Mouse (Mus musculus): Measurements from ENCODE around the gene Inafm2. TPM values are rescaled to one million over a fixed set of nuclear protein-coding genes. Genes with fewer than 3 reads are reported as not detected.

Inafm2 gene
- polyA plus RNA-seq, 1 experiment: 28.5 TPM

GRCm38 (mm10) chr2:118745915-118746901 is 650 bp downstream of the Inafm2 start:
- no peaks in the 10 kb centered on the region; the same call in none of the 2 replicates for H3K4me1 ChIP-seq (ENCODE audit: control insufficient read depth, insufficient read depth, low read length)
- peak overlapping the region; percentile 46 for H3K27ac ChIP-seq (ENCODE audit: control insufficient read depth, insufficient read depth, low read depth, low read length, poor library complexity)
- H3K4me3 ChIP-seq (replicated peaks; ENCODE audit: control insufficient read depth, low read depth, low read length): peak overlapping the region; percentile 95
- TF ChIP-seq POLR2A (IDR thresholded peaks at IDR 0.05; ENCODE audit: borderline replicate concordance, control insufficient read depth, low read depth, low read length): peak; percentile 10; the same call in 1 of the 2 replicates
- no peak for TF ChIP-seq CTCF (IDR thresholded peaks at IDR 0.05; ENCODE audit: control insufficient read depth, insufficient read depth, low read length)
- 3% methylated on average over 113 of the region's 113 CpGs for WGBS

GRCm38 (mm10) chr2:118747301-118747960 is 1.9 kb downstream of the Inafm2 start:
- WGBS: 8% methylated on average over 10 of the region's 10 CpGs
- no peak overlapping the region for H3K27ac ChIP-seq (ENCODE audit: control insufficient read depth, insufficient read depth, low read depth, low read length, poor library complexity)
- H3K4me3 ChIP-seq (replicated peaks; ENCODE audit: control insufficient read depth, low read depth, low read length): peak overlapping the region; percentile 45
- H3K4me1 ChIP-seq (ENCODE audit: control insufficient read depth, insufficient read depth, low read length): no peaks in the 10 kb centered on the region; the same call in none of the 2 replicates
- TF ChIP-seq CTCF (IDR thresholded peaks at IDR 0.05; ENCODE audit: control insufficient read depth, insufficient read depth, low read length): no peak
- no peak for TF ChIP-seq POLR2A (IDR thresholded peaks at IDR 0.05; ENCODE audit: borderline replicate concordance, control insufficient read depth, low read depth, low read length)

GRCm38 (mm10) chr2:118749341-118749884 is 3.9 kb downstream of the Inafm2 start:
- H3K4me3 ChIP-seq (replicated peaks; ENCODE audit: control insufficient read depth, low read depth, low read length): no peak overlapping the region
- H3K4me1 ChIP-seq (ENCODE audit: control insufficient read depth, insufficient read depth, low read length): no peaks in the 10 kb centered on the region; the same call in none of the 2 replicates
- WGBS: 76% methylated on average over 10 of the region's 10 CpGs
- TF ChIP-seq POLR2A (IDR thresholded peaks at IDR 0.05; ENCODE audit: borderline replicate concordance, control insufficient read depth, low read depth, low read length) (no peak), CTCF (IDR thresholded peaks at IDR 0.05; ENCODE audit: control insufficient read depth, insufficient read depth, low read length) (no peak)
- H3K27ac ChIP-seq (ENCODE audit: control insufficient read depth, insufficient read depth, low read depth, low read length, poor library complexity): no peak overlapping the region

- Histone ChIP-seq H3K4me1 (ENCODE audit: control insufficient read depth, insufficient read depth, low read length) (no peaks in the 10 kb centered on the region; the same call in 1 of the 2 replicates), H3K27ac (ENCODE audit: control insufficient read depth, insufficient read depth, low read depth, low read length, poor library complexity) (peak overlapping the region; percentile 19; the same call in 1 of the 2 replicates), H3K4me3 (replicated peaks; ENCODE audit: control insufficient read depth, low read depth, low read length) (no peak overlapping the region)
- TF ChIP-seq POLR2A (IDR thresholded peaks at IDR 0.05; ENCODE audit: borderline replicate concordance, control insufficient read depth, low read depth, low read length): no peak
- no peak for TF ChIP-seq CTCF (IDR thresholded peaks at IDR 0.05; ENCODE audit: control insufficient read depth, insufficient read depth, low read length)
- WGBS: 47% methylated on average over 8 of the region's 8 CpGs
These were observed 4.9 kb downstream of the Inafm2 start for GRCm38 (mm10) chr2:118750476-118750875.

GRCm38 (mm10) chr2:118751896-118752791 is 6.6 kb downstream of the Inafm2 start:
- 77% methylated on average over 16 of the region's 16 CpGs for WGBS
- Histone ChIP-seq H3K4me1 (ENCODE audit: control insufficient read depth, insufficient read depth, low read length) (no peaks in the 10 kb centered on the region; the same call in 1 of the 2 replicates), H3K27ac (ENCODE audit: control insufficient read depth, insufficient read depth, low read depth, low read length, poor library complexity) (peak overlapping the region; percentile 2), H3K4me3 (replicated peaks; ENCODE audit: control insufficient read depth, low read depth, low read length) (no peak overlapping the region)
- TF ChIP-seq POLR2A (IDR thresholded peaks at IDR 0.05; ENCODE audit: borderline replicate concordance, control insufficient read depth, low read depth, low read length) (no peak), CTCF (IDR thresholded peaks at IDR 0.05; ENCODE audit: control insufficient read depth, insufficient read depth, low read length) (no peak)

GRCm38 (mm10) chr2:118752792-118753108 is 7.2 kb downstream of the Inafm2 start:
- Histone ChIP-seq H3K4me1 (ENCODE audit: control insufficient read depth, insufficient read depth, low read length) (no peaks in the 10 kb centered on the region; the same call in 1 of the 2 replicates), H3K27ac (ENCODE audit: control insufficient read depth, insufficient read depth, low read depth, low read length, poor library complexity) (peak overlapping the region; percentile 2; the same call in 1 of the 2 replicates), H3K4me3 (replicated peaks; ENCODE audit: control insufficient read depth, low read depth, low read length) (no peak overlapping the region)
- no peak for TF ChIP-seq CTCF (IDR thresholded peaks at IDR 0.05; ENCODE audit: control insufficient read depth, insufficient read depth, low read length)
- 55% methylated on average over 4 of the region's 4 CpGs for WGBS

GRCm38 (mm10) chr2:118754143-118754542 is 8.6 kb downstream of the Inafm2 start:
- H3K4me3 ChIP-seq (replicated peaks; ENCODE audit: control insufficient read depth, low read depth, low read length): no peak overlapping the region
- 84% methylated on average over 5 of the region's 5 CpGs for WGBS
- H3K27ac ChIP-seq (ENCODE audit: control insufficient read depth, insufficient read depth, low read depth, low read length, poor library complexity): no peak overlapping the region
- TF ChIP-seq POLR2A (IDR thresholded peaks at IDR 0.05; ENCODE audit: borderline replicate concordance, control insufficient read depth, low read depth, low read length) (no peak), CTCF (IDR thresholded peaks at IDR 0.05; ENCODE audit: control insufficient read depth, insufficient read depth, low read length) (no peak)
- H3K4me1 ChIP-seq (ENCODE audit: control insufficient read depth, insufficient read depth, low read length): peaks cover 1% of the 10 kb centered on the region; the same call in 1 of the 2 replicates
